Mouse (Mus musculus) stomach, embryonic 14.5 days (tissue): Measurements from ENCODE around the gene Nat8l. TPM values are rescaled to one million over a fixed set of nuclear protein-coding genes. Genes with fewer than 3 reads are reported as not detected.

Experiments
- ATAC-seq: fragments of 200-750 bp; cut with Nextera tagmentation; 2 replicates; pipeline ENCODE4 v1.8.0; 2017; ENCODE audit warnings: low read depth, moderate TSS enrichment; ENCODE audit not compliant: insufficient number of reproducible peaks, insufficient read depth, low FRiP score
- H3K27ac ChIP-seq: fragments of 300-500 bp; sonication (generic); 2 replicates; pipeline ENCODE4 v1.5.1; 2014; ENCODE audit warnings: mild to moderate bottlenecking, low read length, moderate library complexity, mixed read lengths
- H3K27me3 ChIP-seq: fragments of 300-500 bp; sonication (generic); 2 replicates; pipeline ENCODE4 v1.6.1; 2014; ENCODE audit warnings: low read length, control low read depth, mixed read lengths; ENCODE audit not compliant: control insufficient read depth, insufficient read depth
- H3K36me3 ChIP-seq: fragments of 300-500 bp; sonication (generic); 2 replicates; pipeline ENCODE4 v1.6.1; 2014; ENCODE audit warnings: mild to moderate bottlenecking, control low read depth, low read length, moderate library complexity, mixed read lengths; ENCODE audit not compliant: control insufficient read depth, insufficient read depth
- H3K4me1 ChIP-seq: fragments of 300-500 bp; sonication (generic); 2 replicates; pipeline ENCODE4 v1.6.1; 2014; ENCODE audit warnings: low read length, control low read depth, mixed read lengths; ENCODE audit not compliant: control insufficient read depth, insufficient read depth
- H3K4me2 ChIP-seq: fragments of 300-500 bp; sonication (generic); replicated peaks from 2 replicates; pipeline ENCODE4 v1.6.1; 2014; ENCODE audit warnings: low read depth, low read length, control low read depth
- H3K4me3 ChIP-seq: fragments of 300-500 bp; sonication (generic); 2 replicates; pipeline ENCODE4 v1.5.1; 2014; ENCODE audit warnings: low read depth, low read length, control low read depth
- H3K9ac ChIP-seq: fragments of 300-500 bp; sonication (generic); replicated peaks from 2 replicates; pipeline ENCODE4 v1.6.1; 2014; ENCODE audit warnings: low read depth, mild to moderate bottlenecking, control low read depth, low read length, moderate library complexity, mixed read lengths
- H3K9me3 ChIP-seq: fragments of 300-500 bp; sonication (generic); 2 replicates; pipeline ENCODE4 v1.6.1; 2016; ENCODE audit warnings: low read depth, low read length, control low read depth; ENCODE audit not compliant: control insufficient read depth
- WGBS: fragments of 180-500 bp; shearing (Covaris S2); extraction: QIAGEN DNeasy Blood & Tissue Kit; methylation state at CpG from one replicate; pipeline ENCODE4 v1.1.7; 2014; 5-methylcytosine and 5-hydroxymethylcytosine counted together
- polyA plus RNA-seq: library from polyadenylated mRNA; unstranded; fragments of >200 nt; fragmentation: Nextera tagmentation; extraction: Ambion mirVana; gene quantifications from 2 replicates; pipeline ENCODE4 v1.2.1, GENCODE M21; 2014

Nat8l gene
- polyA plus RNA-seq, 1 experiment from 2014 or later: 0.29 TPM

DNA sequence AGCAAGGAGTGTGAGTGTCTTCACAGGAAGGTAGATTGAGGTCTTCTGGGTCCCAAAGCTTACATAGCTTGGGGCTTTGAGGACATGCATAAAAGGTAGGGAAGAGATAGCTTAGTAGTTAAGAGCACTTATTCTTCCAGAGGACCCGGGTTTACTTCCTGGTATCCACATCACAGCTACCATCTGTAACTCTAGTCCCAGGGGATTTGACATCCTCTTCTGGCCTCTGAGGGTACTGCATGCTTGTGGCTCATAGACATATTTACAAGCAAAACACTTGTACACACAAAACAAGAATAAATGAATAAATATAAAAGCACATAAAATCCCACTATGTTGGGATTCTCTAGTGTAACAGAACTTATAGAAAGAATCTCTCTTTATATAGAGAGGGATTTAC is 18.9 kb downstream of the Nat8l start:
- Histone ChIP-seq H3K36me3 (no peaks in the 10 kb centered on the region), H3K27me3 (no peaks in the 10 kb centered on the region), H3K4me2 (no peak overlapping the region), H3K4me3 (no peak overlapping the region), H3K4me1 (no peaks in the 10 kb centered on the region), H3K27ac (no peak overlapping the region), H3K9ac (no peak overlapping the region), H3K9me3 (no peaks in the 10 kb centered on the region)
- ATAC-seq: no peak
- WGBS: 61% methylated on average over 1 of the region's 1 CpGs

DNA sequence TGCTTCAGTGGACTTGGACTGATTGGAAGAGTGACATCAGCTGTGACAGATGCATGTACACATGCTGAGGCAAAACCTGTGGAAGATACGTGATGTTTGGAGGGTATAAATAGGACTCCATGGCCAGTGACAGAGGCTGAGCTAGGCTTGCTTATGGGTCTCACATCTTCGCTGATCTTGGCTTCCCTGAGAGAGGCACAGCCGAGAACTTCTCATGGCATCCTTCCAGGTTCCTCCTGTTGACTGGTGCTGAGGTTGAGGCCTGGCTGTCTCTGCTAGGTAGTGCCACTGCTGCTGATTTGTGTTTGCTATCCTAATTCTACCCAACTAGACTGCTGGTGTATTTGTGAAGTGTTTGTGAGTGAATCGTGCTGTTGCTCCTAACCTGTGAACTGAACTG is 23.2 kb downstream of the Nat8l start:
- no peaks in the 10 kb centered on the region for H3K27me3 ChIP-seq
- H3K9me3 ChIP-seq: no peaks in the 10 kb centered on the region
- no peak overlapping the region for H3K4me2 ChIP-seq
- H3K4me1 ChIP-seq: no peaks in the 10 kb centered on the region
- 80% methylated on average over 4 of the region's 4 CpGs for WGBS
- H3K27ac ChIP-seq: no peak overlapping the region
- ATAC-seq: no peak
- no peaks in the 10 kb centered on the region for H3K36me3 ChIP-seq
- no peak overlapping the region for H3K9ac ChIP-seq
- no peak overlapping the region for H3K4me3 ChIP-seq

DNA sequence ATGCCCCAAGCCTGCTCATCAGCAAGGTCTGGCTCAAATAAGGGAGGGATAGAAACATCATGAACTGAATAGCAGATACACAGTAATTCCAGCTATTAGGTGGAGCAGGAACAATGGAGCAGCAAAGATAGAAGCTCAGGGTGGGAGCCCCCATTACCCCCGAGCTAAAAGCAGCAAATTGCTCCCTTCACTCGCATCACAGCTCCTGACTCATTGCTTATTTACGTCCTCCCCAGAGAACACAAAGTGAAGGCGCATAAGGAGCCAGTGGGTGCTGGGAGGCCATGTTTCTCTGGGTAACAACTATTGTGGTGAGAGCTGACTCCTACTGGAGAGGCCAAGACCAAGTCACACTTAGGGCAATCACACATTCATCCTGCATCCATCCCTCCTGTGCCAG is 34.3 kb downstream of the Nat8l start:
- 70% methylated on average over 4 of the region's 4 CpGs for WGBS

DNA sequence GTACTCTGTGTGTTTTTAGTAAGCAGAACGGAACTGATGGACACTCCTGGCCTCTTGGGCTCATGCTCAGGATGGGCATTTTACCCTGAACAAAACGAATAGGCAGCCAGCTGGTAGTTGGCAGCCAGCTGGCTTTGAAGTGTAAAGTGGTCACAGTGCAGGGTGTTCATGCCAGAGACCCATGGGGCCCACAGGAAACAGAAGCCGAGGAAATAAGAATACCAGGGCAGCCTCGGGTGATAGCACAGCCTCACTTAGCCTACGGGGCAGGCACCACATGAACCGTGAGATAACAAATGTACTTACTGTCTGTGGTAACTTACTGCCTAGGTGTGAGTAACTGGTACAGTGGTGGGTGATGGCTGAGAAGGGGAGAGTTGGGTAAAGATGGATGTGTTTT is 35.2 kb downstream of the Nat8l start:
- Histone ChIP-seq H3K4me1 (no peaks in the 10 kb centered on the region), H3K4me2 (no peak overlapping the region), H3K27ac (no peak overlapping the region), H3K27me3 (no peaks in the 10 kb centered on the region), H3K36me3 (no peaks in the 10 kb centered on the region), H3K9me3 (no peaks in the 10 kb centered on the region), H3K9ac (no peak overlapping the region), H3K4me3 (no peak overlapping the region)
- WGBS: 75% methylated on average over 6 of the region's 6 CpGs
- no peak for ATAC-seq

More for the DNA sequence above, 34.3 kb downstream of the Nat8l start:
- Histone ChIP-seq H3K9me3 (no peaks in the 10 kb centered on the region), H3K9ac (no peak overlapping the region), H3K27ac (no peak overlapping the region), H3K4me1 (no peaks in the 10 kb centered on the region), H3K4me3 (no peak overlapping the region), H3K36me3 (no peaks in the 10 kb centered on the region), H3K4me2 (no peak overlapping the region), H3K27me3 (no peaks in the 10 kb centered on the region)
- ATAC-seq: no peak

DNA sequence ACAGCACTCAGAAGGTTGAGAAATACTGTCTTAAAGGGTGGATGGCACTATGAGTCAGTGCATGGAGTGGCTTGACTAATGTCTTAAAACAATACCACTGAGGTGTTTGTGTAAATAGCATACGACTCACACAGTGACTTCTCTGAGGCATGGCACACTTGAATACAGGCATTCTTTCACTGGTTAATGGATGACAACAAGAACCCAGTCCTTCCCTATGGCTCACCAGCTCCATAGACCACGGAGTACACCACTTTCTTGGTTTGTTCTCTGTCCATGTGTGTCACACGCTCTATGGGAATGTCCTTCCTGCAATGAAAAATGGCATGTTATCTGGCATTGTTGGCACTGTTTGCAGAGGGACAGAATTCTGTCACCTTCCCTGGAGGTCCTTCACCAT is 36.7 kb downstream of the Nat8l start:
- no peak for ATAC-seq
- 49% methylated on average over 3 of the region's 3 CpGs for WGBS
- H3K4me3 ChIP-seq: no peak overlapping the region

More for the DNA sequence above, 36.7 kb downstream of the Nat8l start:
- Histone ChIP-seq H3K4me1 (no peaks in the 10 kb centered on the region), H3K27ac (no peak overlapping the region), H3K36me3 (no peaks in the 10 kb centered on the region), H3K9ac (no peak overlapping the region), H3K4me2 (no peak overlapping the region), H3K27me3 (no peaks in the 10 kb centered on the region), H3K9me3 (no peaks in the 10 kb centered on the region)

Other genes starting within 250 kb of the Nat8l start
- 43.7 TPM in 2 replicates for gene Letm1, start 213.2 kb upstream of the Nat8l start, polyA plus RNA-seq
- gene Nsd2, start 175.3 kb upstream of the Nat8l start, polyA plus RNA-seq: 53.5 and 60.4 TPM in 2 replicates
- gene Nelfa, start 59.6 kb upstream of the Nat8l start, polyA plus RNA-seq: 46.7 and 51.6 TPM in 2 replicates
- 71.7 and 89.8 TPM in 2 replicates for gene Gm1673, start 12.6 kb upstream of the Nat8l start, polyA plus RNA-seq
- 0.87 and 1.1 TPM in 2 replicates for gene Poln, start 173.5 kb downstream of the Nat8l start, polyA plus RNA-seq
- 29.8 and 33.1 TPM in 2 replicates for gene Haus3, start 173.5 kb downstream of the Nat8l start, polyA plus RNA-seq
- 51.4 and 58.6 TPM in 2 replicates for gene Mxd4, start 191.7 kb downstream of the Nat8l start, polyA plus RNA-seq